Mouse (Mus musculus): Measurements from ENCODE around the gene Oprm1.
A peak's percentile ranks its signal among the peaks of the same experiment; 100 is the strongest.

The Oprm1 gene

DNA sequence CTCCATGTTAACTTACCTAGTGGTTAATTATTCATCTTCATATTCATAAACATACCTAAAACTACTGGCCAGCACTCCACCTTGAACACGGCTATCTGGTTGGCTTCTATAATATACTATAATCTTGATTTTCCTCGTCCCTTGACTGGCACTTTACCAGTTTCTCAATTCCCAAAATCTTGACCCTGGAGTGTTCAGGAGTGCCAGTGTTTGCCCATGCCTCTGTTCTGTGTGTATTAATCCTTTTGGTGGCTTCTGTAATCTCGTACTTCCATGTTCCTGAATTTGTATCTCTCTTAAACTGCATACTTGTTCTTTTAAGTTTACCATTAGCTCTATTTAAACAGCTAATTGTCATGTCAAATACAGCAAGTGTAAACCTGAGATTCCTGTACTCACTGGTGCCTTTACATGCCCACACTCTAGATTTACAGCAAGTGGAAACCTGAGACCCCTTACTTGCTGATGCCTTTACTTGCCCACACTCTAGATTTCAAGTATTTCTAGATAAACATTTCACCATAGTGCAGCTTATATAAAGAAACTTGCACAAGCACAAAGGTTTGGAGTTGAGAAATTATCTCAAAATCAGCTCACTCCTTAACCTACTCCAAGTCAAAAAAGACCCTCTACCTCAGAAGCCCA lies 138.5 kb downstream of the Oprm1 start:
- DNase-seq, result peak in 1 of 2 experiments; percentile 1

- DNase-seq, result no peak
Observed at GRCm38 (mm10) chr10:6900126-6900525, 141.8 kb downstream of the Oprm1 start.

GRCm38 (mm10) chr10:6901819-6902393 lies 143.6 kb downstream of the Oprm1 start:
- DNase-seq, result no peak

GRCm38 (mm10) chr10:6909763-6910162 lies 151.5 kb downstream of the Oprm1 start:
- DNase-seq, result no peak

DNA sequence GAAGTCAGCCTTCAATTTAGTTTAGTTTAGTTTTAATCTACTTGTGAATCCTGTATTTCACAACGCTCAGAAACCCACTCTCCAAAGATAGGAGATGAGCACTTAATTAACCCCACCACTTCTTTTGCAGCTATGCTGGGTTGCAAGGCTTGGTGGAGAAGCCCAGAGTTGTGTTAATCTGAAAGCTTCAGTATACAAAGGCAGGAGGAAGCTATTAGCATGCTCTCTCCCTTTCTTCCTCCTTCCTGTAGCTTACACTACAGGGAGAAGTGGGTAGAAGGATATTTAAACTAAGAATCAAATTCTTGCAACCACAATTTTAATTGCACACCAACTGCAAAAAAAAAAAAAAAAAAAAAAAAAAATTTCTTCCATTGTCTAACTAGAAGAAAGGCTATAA lies 157.7 kb downstream of the Oprm1 start:
- no peak for DNase-seq

- DNase-seq, result peak; percentile 13 to 47
Observed at GRCm38 (mm10) chr10:6916545-6917257, 158.4 kb downstream of the Oprm1 start.

DNA sequence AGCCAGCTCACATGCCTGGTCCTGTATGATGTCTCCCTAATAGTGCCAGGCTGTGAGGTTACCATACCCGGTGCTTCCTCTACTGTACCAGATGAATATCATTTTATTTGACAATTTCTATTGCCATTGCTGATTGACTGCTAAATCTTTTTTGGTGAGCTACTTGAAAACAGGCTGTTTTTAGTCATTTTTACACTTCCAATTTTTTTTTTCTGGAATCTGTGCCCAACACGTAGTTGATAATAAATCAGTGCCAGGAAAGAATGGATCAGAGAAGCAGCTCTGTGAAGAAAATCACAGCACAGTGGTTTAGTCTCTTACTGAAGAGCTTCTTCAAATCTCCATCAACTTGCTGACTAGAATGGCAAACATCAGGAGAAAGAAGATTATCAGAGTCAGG lies 168.4 kb downstream of the Oprm1 start:
- DNase-seq, result no peak

DNA sequence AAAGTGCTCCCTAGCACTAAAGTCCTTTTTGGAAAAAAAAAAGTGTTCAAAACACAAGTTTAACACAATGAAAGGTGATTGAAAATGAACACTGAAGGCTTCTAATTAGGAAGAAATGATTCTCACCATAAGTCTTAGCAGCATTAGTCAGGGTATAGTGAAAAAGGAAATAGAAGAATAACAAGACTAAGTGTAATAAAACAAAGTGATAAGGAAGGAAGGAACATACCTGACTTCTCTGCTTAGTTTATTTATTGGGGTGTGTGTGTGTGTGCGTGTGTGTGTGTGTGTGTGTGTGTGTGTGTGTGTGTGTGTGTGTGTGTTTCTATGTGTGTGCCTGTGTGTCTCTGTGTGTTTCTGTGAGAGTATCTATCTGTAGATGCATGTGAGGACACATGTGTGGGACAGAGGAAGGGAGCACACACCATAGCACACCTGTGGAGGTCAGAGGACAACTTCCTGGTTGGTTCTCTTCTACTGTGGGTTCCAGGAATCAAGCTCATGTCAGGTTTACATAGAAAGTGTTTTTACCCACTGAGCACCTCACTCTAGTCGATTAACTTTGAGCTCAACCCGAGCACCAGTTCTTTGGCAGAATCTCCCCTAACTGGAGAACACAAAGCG lies 169.4 kb downstream of the Oprm1 start:
- DNase-seq, result no peak

DNA sequence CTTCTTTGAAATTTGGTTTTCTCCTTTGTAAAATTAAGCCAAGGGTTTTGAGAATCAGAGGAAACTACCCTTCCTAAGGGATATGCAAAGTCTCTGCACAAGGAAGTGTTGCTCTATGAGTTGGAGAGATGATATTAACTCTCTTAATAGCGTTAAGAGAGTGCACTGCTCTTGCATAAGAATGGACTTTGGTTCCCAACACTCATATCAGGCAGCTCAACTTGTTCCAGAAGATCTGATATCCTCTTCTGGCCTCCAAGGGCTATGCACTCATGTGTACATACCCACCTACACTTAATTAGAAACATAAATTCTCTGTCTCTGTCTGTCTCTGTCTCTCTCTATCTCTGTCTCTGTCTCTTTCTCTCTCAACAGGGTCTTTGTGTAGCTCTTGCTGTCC lies 170.6 kb downstream of the Oprm1 start:
- no peak for DNase-seq

DNA sequence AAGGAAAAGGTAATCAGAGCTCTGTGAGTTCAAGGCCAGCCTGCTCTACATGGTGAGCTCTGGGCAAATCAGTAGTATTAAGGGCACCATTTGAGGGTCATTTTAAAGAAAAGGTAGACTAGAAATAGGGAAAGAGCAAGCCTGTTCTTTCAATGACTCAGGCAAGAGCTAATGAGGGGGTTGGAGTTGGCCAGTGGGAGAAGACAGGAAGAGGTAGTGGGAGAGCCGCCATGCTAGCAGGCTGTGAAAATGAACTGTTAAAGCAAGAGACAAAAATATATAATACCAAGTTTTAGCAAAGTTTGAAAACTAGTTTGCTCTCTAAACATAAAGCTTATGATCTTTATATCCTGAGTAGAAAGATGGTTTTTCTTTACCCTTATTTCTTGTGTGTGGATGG lies 172.1 kb downstream of the Oprm1 start:
- DNase-seq, result no peak

DNA sequence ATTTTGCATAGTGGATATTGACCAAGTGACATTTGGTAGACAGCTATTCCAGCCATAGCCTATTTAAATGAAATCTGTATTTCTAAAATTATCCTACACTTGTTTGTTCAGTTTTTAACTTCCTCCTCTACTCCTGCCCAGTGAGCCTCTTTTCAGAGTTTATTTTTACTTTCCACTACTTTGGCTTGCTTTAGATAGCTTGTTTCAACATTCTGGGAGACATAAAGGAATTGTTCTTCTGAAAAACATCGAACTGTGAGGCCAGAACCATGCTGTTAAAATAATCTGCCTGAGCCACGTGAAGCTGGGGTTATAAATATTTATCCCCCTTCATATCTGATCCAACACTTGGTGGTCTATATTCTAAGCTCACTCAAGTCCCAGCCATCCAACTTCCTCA lies 172.6 kb downstream of the Oprm1 start:
- no peak for DNase-seq

GRCm38 (mm10) chr10:6934776-6935175 lies 176.5 kb downstream of the Oprm1 start:
- no peak for DNase-seq

DNA sequence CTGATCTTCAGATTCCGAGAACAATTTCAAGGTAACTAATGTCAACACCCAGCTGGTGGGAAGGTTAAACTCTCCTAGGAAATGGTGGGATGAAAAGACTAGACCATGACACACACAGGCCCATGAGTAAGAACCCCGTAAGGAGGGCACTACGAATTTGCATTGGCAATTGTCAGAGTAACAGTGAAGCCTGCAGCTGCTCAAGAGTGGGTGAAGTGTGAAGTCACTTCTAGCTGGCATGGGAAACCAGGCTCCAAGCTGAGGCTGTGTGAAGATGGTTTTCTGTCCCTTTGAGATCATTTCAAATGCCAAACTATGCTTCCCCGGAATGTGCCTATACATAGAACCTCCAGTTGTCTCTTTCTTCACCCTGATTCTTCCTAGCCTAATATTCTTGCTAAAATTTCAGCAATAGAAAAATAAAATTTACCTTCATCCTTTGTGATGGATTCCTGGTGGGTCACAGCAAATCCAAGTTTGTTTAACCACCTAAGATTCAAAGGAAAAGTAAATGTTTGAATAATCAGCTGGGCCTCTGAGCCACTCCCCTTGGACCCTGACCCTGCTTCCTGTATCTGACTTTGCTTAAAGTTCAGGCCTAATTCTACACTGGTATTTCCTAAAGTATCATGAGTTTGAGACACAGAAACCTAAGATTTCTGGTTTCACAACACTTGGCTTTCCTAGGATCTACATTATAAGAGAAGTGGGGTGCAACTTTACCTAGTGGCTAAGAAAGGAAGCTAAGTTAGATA lies 178.5 kb downstream of the Oprm1 start:
- no peak for DNase-seq

GRCm38 (mm10) chr10:6953115-6953514 lies 194.8 kb downstream of the Oprm1 start:
- DNase-seq, result no peak

GRCm38 (mm10) chr10:6954533-6954932 lies 196.2 kb downstream of the Oprm1 start:
- no peak for DNase-seq

GRCm38 (mm10) chr10:6956357-6956756 lies 198.1 kb downstream of the Oprm1 start:
- no peak for DNase-seq

GRCm38 (mm10) chr10:6958791-6959190 lies 200.5 kb downstream of the Oprm1 start:
- DNase-seq, result no peak

GRCm38 (mm10) chr10:6967588-6968242 lies 209.4 kb downstream of the Oprm1 start:
- DNase-seq, result no peak

DNA sequence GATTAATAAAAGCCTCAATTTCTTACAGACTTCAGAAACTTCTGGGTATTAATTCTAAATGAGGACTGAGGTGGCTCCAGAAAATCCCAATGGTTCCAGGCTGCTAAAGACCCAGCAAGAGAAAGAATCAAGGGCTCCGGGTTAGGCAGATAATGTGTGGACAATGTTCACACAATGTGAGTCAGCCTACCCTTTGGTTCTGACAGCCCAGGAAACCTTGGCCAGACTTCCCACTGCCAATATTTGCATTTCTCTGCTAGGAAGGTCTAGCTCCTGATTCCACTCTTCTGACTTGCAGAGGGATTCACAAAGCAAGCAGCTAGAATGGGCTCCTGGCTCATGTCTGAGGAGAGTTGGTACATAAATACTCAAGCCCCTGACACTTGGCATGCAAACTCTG lies 210.0 kb downstream of the Oprm1 start:
- DNase-seq, result no peak

GRCm38 (mm10) chr10:6977843-6978242 lies 219.5 kb downstream of the Oprm1 start:
- no peak for DNase-seq

DNA sequence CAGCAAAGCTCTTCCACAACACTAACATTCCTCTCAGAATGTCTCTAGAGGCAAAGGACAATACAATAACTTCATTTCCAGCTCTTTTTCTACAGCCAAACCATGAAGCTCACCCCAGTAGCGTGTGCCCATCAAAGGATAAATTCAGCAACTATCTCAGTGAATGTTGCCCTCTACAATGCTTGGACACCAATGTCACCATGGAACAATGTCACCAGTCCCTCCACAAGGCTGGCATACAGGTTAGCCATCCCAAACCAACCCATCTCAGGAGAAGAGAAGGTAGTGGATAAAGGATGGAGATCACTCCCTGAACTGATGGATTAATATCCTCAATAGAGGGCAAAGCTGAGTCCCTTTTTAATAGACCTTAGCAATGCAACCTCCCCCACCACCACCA lies 220.4 kb downstream of the Oprm1 start:
- DNase-seq, result no peak

GRCm38 (mm10) chr10:6979216-6979615 lies 220.9 kb downstream of the Oprm1 start:
- DNase-seq, result no peak

DNA sequence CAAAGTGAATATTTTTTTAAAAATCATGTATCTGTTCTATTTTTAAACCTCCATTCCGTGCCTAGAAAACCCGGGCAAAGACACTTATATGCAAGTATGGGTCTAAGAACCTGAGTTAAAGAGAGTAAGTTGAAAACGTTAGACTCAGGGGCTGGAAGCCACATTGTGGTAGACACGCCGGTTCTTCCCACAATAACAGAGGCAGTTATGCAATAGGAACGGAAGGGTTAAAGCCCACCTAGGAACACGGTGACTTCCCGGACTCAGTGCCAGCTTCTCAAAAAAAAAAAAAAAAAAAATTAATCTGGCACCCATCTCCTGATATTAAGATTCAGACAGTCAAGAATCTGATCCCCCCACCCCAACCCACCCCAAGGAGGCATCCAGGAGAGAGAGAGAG lies 221.5 kb downstream of the Oprm1 start:
- no peak for DNase-seq
